Mouse (Mus musculus) embryonic fibroblast, embryonic 13.5 days (primary cell): ENCODE results near the gene Cxadr.

ENCODE experiments used
- CTCF ChIP-seq: IDR thresholded peaks from 2 replicates; pipeline ENCODE4 v1.5.1; 2011; ENCODE audit warnings: mild to moderate bottlenecking, control low read depth, low read length, moderate library complexity, borderline replicate concordance; ENCODE audit not compliant: insufficient read depth
- POLR2A ChIP-seq: IDR thresholded peaks from 2 replicates; pipeline ENCODE4 v1.6.1; 2011; ENCODE audit warnings: low read depth, mild to moderate bottlenecking, control low read depth, low read length, moderate library complexity

DNA sequence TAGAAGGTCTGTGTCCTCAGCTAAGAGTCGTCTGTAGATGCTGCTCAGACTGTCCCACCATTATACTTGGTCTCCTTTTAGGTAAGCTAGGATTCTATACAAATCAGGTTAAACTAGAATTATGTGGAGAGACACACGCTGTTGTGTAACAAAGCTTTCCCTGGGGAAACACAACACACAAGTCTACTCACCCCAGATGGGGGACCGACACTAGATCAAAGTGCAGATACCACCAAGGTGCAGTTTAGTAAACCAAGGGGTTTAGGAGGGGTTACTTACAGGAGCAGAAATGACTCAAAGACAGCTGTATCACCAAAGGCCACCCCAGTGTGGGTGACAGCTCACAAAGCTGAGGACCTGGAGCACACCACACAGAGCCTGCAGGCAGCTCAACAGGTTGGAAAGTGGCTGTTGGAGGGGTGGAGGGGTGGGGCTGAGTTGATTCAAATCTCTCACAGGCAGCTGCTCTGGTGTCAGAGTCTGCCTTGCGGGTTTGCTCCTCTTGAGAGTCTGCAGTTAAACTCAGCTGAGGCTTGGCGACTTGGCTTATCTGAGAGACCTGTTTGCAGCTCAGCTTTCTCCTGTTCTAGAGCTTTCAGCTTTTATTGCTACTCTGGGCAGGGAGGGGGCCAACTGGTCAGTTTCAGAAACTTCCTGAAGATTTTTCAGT is 6.5 kb upstream of the Cxadr start:
- TF ChIP-seq CTCF, result no peak
- TF ChIP-seq POLR2A, result no peak
